Mouse (Mus musculus): ENCODE measurements around the gene Hormad2. TPM values are rescaled to one million over a fixed set of nuclear protein-coding genes. Genes with fewer than 3 reads are reported as not detected.

The Hormad2 gene
- polyA plus RNA-seq, 1 experiment from 2014 or later: 0.56 TPM

GRCm38 (mm10) chr11:4394226-4394625, 46.7 kb downstream of the Hormad2 start:
- Histone ChIP-seq H3K9me3 (replicated peaks; ENCODE audit: control insufficient read depth, low read length) (no peaks in the 10 kb centered on the region), H3K9ac (ENCODE audit: low read length) (no peak overlapping the region), H3K27me3 (ENCODE audit: control insufficient read depth, insufficient read depth, low read length) (no peaks in the 10 kb centered on the region), H3K4me2 (ENCODE audit: low read depth, low read length) (no peak overlapping the region), H3K36me3 (ENCODE audit: control insufficient read depth, insufficient read depth) (no peaks in the 10 kb centered on the region), H3K4me1 (ENCODE audit: control insufficient read depth, insufficient read depth, low read length) (no peaks in the 10 kb centered on the region), H3K4me3 (ENCODE audit: low read length) (no peak overlapping the region), H3K27ac (ENCODE audit: low read length) (no peak overlapping the region)
- no peak for ATAC-seq (replicated peaks; ENCODE audit: extremely low read depth, insufficient read depth, low FRiP score)

- WGBS: 29% methylated on average over 2 of the region's 2 CpGs
- Histone ChIP-seq H3K4me2 (ENCODE audit: low read depth, low read length) (no peak overlapping the region), H3K27me3 (ENCODE audit: control insufficient read depth, insufficient read depth, low read length) (no peaks in the 10 kb centered on the region), H3K27ac (ENCODE audit: low read length) (no peak overlapping the region), H3K9me3 (replicated peaks; ENCODE audit: control insufficient read depth, low read length) (no peaks in the 10 kb centered on the region), H3K4me1 (ENCODE audit: control insufficient read depth, insufficient read depth, low read length) (no peaks in the 10 kb centered on the region), H3K36me3 (ENCODE audit: control insufficient read depth, insufficient read depth) (no peaks in the 10 kb centered on the region), H3K4me3 (ENCODE audit: low read length) (no peak overlapping the region), H3K9ac (ENCODE audit: low read length) (no peak overlapping the region)
- no peak for ATAC-seq (replicated peaks; ENCODE audit: extremely low read depth, insufficient read depth, low FRiP score)
Observed at GRCm38 (mm10) chr11:4388018-4388417, 52.9 kb downstream of the Hormad2 start.

- no peak overlapping the region for H3K4me2 ChIP-seq (ENCODE audit: low read depth, low read length)
- 78% methylated on average over 7 of the region's 7 CpGs for WGBS
- no peaks in the 10 kb centered on the region for H3K36me3 ChIP-seq (ENCODE audit: control insufficient read depth, insufficient read depth)
- ATAC-seq (replicated peaks; ENCODE audit: extremely low read depth, insufficient read depth, low FRiP score): no peak
- no peaks in the 10 kb centered on the region for H3K9me3 ChIP-seq (replicated peaks; ENCODE audit: control insufficient read depth, low read length)
- H3K4me3 ChIP-seq (ENCODE audit: low read length): no peak overlapping the region
- H3K27ac ChIP-seq (ENCODE audit: low read length): no peak overlapping the region
- H3K27me3 ChIP-seq (ENCODE audit: control insufficient read depth, insufficient read depth, low read length): no peaks in the 10 kb centered on the region
- H3K4me1 ChIP-seq (ENCODE audit: control insufficient read depth, insufficient read depth, low read length): no peaks in the 10 kb centered on the region
- H3K9ac ChIP-seq (ENCODE audit: low read length): no peak overlapping the region
Observed at GRCm38 (mm10) chr11:4382321-4382720, 58.6 kb downstream of the Hormad2 start.

- ATAC-seq (replicated peaks; ENCODE audit: extremely low read depth, insufficient read depth, low FRiP score): no peak
- Histone ChIP-seq H3K4me2 (ENCODE audit: low read depth, low read length) (no peak overlapping the region), H3K4me1 (ENCODE audit: control insufficient read depth, insufficient read depth, low read length) (no peaks in the 10 kb centered on the region), H3K9me3 (replicated peaks; ENCODE audit: control insufficient read depth, low read length) (no peaks in the 10 kb centered on the region), H3K9ac (ENCODE audit: low read length) (no peak overlapping the region), H3K4me3 (ENCODE audit: low read length) (no peak overlapping the region), H3K27ac (ENCODE audit: low read length) (no peak overlapping the region), H3K36me3 (ENCODE audit: control insufficient read depth, insufficient read depth) (no peaks in the 10 kb centered on the region), H3K27me3 (ENCODE audit: control insufficient read depth, insufficient read depth, low read length) (no peaks in the 10 kb centered on the region)
- WGBS: 73% methylated on average over 4 of the region's 4 CpGs
Observed at GRCm38 (mm10) chr11:4379857-4380256, 61.0 kb downstream of the Hormad2 start.

GRCm38 (mm10) chr11:4366389-4366788, 74.5 kb downstream of the Hormad2 start:
- Histone ChIP-seq H3K9me3 (replicated peaks; ENCODE audit: control insufficient read depth, low read length) (no peaks in the 10 kb centered on the region; the same call in none of the 2 replicates), H3K4me1 (ENCODE audit: control insufficient read depth, insufficient read depth, low read length) (no peaks in the 10 kb centered on the region), H3K27ac (ENCODE audit: low read length) (no peak overlapping the region), H3K4me2 (ENCODE audit: low read depth, low read length) (no peak overlapping the region), H3K4me3 (ENCODE audit: low read length) (no peak overlapping the region), H3K27me3 (ENCODE audit: control insufficient read depth, insufficient read depth, low read length) (no peaks in the 10 kb centered on the region), H3K36me3 (ENCODE audit: control insufficient read depth, insufficient read depth) (no peaks in the 10 kb centered on the region), H3K9ac (ENCODE audit: low read length) (no peak overlapping the region)
- WGBS: 75% methylated on average over 4 of the region's 4 CpGs
- ATAC-seq (replicated peaks; ENCODE audit: extremely low read depth, insufficient read depth, low FRiP score): no peak

- Histone ChIP-seq H3K27me3 (ENCODE audit: control insufficient read depth, insufficient read depth, low read length) (0 out of 2 replicates have a peak, but pooled peaks cover 2% of the 10 kb centered on the region), H3K36me3 (ENCODE audit: control insufficient read depth, insufficient read depth) (no peaks in the 10 kb centered on the region), H3K9ac (ENCODE audit: low read length) (no peak overlapping the region), H3K4me2 (ENCODE audit: low read depth, low read length) (no peak overlapping the region), H3K27ac (ENCODE audit: low read length) (no peak overlapping the region), H3K4me3 (ENCODE audit: low read length) (no peak overlapping the region), H3K9me3 (replicated peaks; ENCODE audit: control insufficient read depth, low read length) (0 out of 2 replicates have a peak, but pooled peaks cover 2% of the 10 kb centered on the region), H3K4me1 (ENCODE audit: control insufficient read depth, insufficient read depth, low read length) (no peaks in the 10 kb centered on the region)
- 63% methylated on average over 5 of the region's 5 CpGs for WGBS
- no peak for ATAC-seq (replicated peaks; ENCODE audit: extremely low read depth, insufficient read depth, low FRiP score)
Observed at GRCm38 (mm10) chr11:4355430-4355829, 85.5 kb downstream of the Hormad2 start.

- Histone ChIP-seq H3K27ac (ENCODE audit: low read length) (no peak overlapping the region), H3K4me3 (ENCODE audit: low read length) (no peak overlapping the region)
- no peak for ATAC-seq (replicated peaks; ENCODE audit: extremely low read depth, insufficient read depth, low FRiP score)
Observed at GRCm38 (mm10) chr11:4352637-4353036, 88.3 kb downstream of the Hormad2 start.

GRCm38 (mm10) chr11:4343926-4344325, 97.0 kb downstream of the Hormad2 start:
- H3K9ac ChIP-seq (ENCODE audit: low read length): no peak overlapping the region
- H3K9me3 ChIP-seq (replicated peaks; ENCODE audit: control insufficient read depth, low read length): no peaks in the 10 kb centered on the region
- H3K36me3 ChIP-seq (ENCODE audit: control insufficient read depth, insufficient read depth): no peaks in the 10 kb centered on the region
- H3K27ac ChIP-seq (ENCODE audit: low read length): no peak overlapping the region
- H3K4me3 ChIP-seq (ENCODE audit: low read length): no peak overlapping the region
- H3K4me2 ChIP-seq (ENCODE audit: low read depth, low read length): no peak overlapping the region
- no peaks in the 10 kb centered on the region; the same call in 1 of the 2 replicates for H3K4me1 ChIP-seq (ENCODE audit: control insufficient read depth, insufficient read depth, low read length)
- no peaks in the 10 kb centered on the region for H3K27me3 ChIP-seq (ENCODE audit: control insufficient read depth, insufficient read depth, low read length)
- ATAC-seq (replicated peaks; ENCODE audit: extremely low read depth, insufficient read depth, low FRiP score): no peak
- 53% methylated on average over 4 of the region's 4 CpGs for WGBS

More at GRCm38 (mm10) chr11:4352637-4353036, 88.3 kb downstream of the Hormad2 start:
- H3K4me2 ChIP-seq (ENCODE audit: low read depth, low read length): no peak overlapping the region
- 50% methylated on average over 3 of the region's 3 CpGs for WGBS
- H3K27me3 ChIP-seq (ENCODE audit: control insufficient read depth, insufficient read depth, low read length): 0 out of 2 replicates have a peak, but pooled peaks cover 2% of the 10 kb centered on the region
- no peak overlapping the region for H3K9ac ChIP-seq (ENCODE audit: low read length)
- H3K9me3 ChIP-seq (replicated peaks; ENCODE audit: control insufficient read depth, low read length): no peaks in the 10 kb centered on the region
- no peaks in the 10 kb centered on the region for H3K4me1 ChIP-seq (ENCODE audit: control insufficient read depth, insufficient read depth, low read length)
- H3K36me3 ChIP-seq (ENCODE audit: control insufficient read depth, insufficient read depth): no peaks in the 10 kb centered on the region

- H3K4me3 ChIP-seq (ENCODE audit: low read length): no peak overlapping the region
- no peak overlapping the region for H3K4me2 ChIP-seq (ENCODE audit: low read depth, low read length)
- 64% methylated on average over 7 of the region's 7 CpGs for WGBS
- no peaks in the 10 kb centered on the region; the same call in 1 of the 2 replicates for H3K4me1 ChIP-seq (ENCODE audit: control insufficient read depth, insufficient read depth, low read length)
- no peaks in the 10 kb centered on the region for H3K9me3 ChIP-seq (replicated peaks; ENCODE audit: control insufficient read depth, low read length)
- no peak overlapping the region for H3K9ac ChIP-seq (ENCODE audit: low read length)
- H3K27me3 ChIP-seq (ENCODE audit: control insufficient read depth, insufficient read depth, low read length): no peaks in the 10 kb centered on the region
- ATAC-seq (replicated peaks; ENCODE audit: extremely low read depth, insufficient read depth, low FRiP score): no peak
- H3K27ac ChIP-seq (ENCODE audit: low read length): no peak overlapping the region
- no peaks in the 10 kb centered on the region for H3K36me3 ChIP-seq (ENCODE audit: control insufficient read depth, insufficient read depth)
Observed at GRCm38 (mm10) chr11:4342027-4342426, 98.9 kb downstream of the Hormad2 start.

All from heart, embryonic 16.5 days (tissue).